Mouse (Mus musculus) lung, postnatal 14 days (tissue): ENCODE results near the gene Zcwpw1.
A peak's percentile ranks its signal among the peaks of the same experiment; 100 is the strongest.
"Not testable (repeated sequence)": the region's sequence is repeated elsewhere in the genome, so short reads cannot be mapped to it uniquely, and the experiment has no call there.

Experiments used
- DNase-seq: peaks from one replicate; pipeline ENCODE4 v3.0.0; 2021

The Zcwpw1 gene

GRCm38 (mm10) chr5:137785164-137786031 lies 2.2 kb upstream of the Zcwpw1 start:
- no peak for DNase-seq

- peak; percentile 99 for DNase-seq
Observed at GRCm38 (mm10) chr5:137786109-137786942, 1.3 kb upstream of the Zcwpw1 start.

- no peak for DNase-seq
Observed at GRCm38 (mm10) chr5:137788171-137788570, 573 bp downstream of the Zcwpw1 start.

- DNase-seq = no peak
Observed at GRCm38 (mm10) chr5:137788946-137789531, 1.4 kb downstream of the Zcwpw1 start.

- DNase-seq = no peak
Observed at GRCm38 (mm10) chr5:137791553-137791952, 4.0 kb downstream of the Zcwpw1 start.

- DNase-seq = no peak
Observed at GRCm38 (mm10) chr5:137796606-137797005, 9.0 kb downstream of the Zcwpw1 start.

GRCm38 (mm10) chr5:137800917-137801316 lies 13.3 kb downstream of the Zcwpw1 start:
- no peak for DNase-seq

- DNase-seq = no peak
Observed at GRCm38 (mm10) chr5:137806158-137806557, 18.6 kb downstream of the Zcwpw1 start.

GRCm38 (mm10) chr5:137808316-137808715 lies 20.7 kb downstream of the Zcwpw1 start:
- no peak for DNase-seq

GRCm38 (mm10) chr5:137817466-137818222 lies 30.0 kb downstream of the Zcwpw1 start:
- no peak for DNase-seq

- DNase-seq = no peak
Observed at GRCm38 (mm10) chr5:137822126-137822525, 34.5 kb downstream of the Zcwpw1 start.

GRCm38 (mm10) chr5:137822602-137823001 lies 35.0 kb downstream of the Zcwpw1 start:
- DNase-seq = no peak

GRCm38 (mm10) chr5:137823455-137824045 lies 36.0 kb downstream of the Zcwpw1 start:
- DNase-seq = no peak

GRCm38 (mm10) chr5:137825030-137825429 lies 37.4 kb downstream of the Zcwpw1 start:
- no peak for DNase-seq

GRCm38 (mm10) chr5:137825971-137826370 lies 38.4 kb downstream of the Zcwpw1 start:
- no peak for DNase-seq

- DNase-seq = no peak
Observed at GRCm38 (mm10) chr5:137826421-137826820, 38.8 kb downstream of the Zcwpw1 start.

- DNase-seq = no peak
Observed at GRCm38 (mm10) chr5:137828694-137829093, 41.1 kb downstream of the Zcwpw1 start.

- DNase-seq = no peak
Observed at GRCm38 (mm10) chr5:137830238-137830637, 42.6 kb downstream of the Zcwpw1 start.

GRCm38 (mm10) chr5:137831106-137831505 lies 43.5 kb downstream of the Zcwpw1 start:
- DNase-seq = no peak

GRCm38 (mm10) chr5:137831506-137831905 lies 43.9 kb downstream of the Zcwpw1 start:
- no peak for DNase-seq

GRCm38 (mm10) chr5:137833500-137833899 lies 45.9 kb downstream of the Zcwpw1 start:
- DNase-seq = no peak

- not testable (repeated sequence) for DNase-seq
Observed at GRCm38 (mm10) chr5:137835966-137836520, 48.4 kb downstream of the Zcwpw1 start, which contains the start of gene Pilra. Gene Pilra, minus strand, starts transcription at chr5:137836281.
